Mouse (Mus musculus) thymus, postnatal 10 days (tissue): ENCODE data around the gene Rbms3.

Experiments
- DNase-seq, 2 experiments: peaks; one replicate each; pipeline ENCODE4 v3.0.0; 2021; ENCODE audit warnings: low spot score in 2 of 2

Gene Rbms3

DNA sequence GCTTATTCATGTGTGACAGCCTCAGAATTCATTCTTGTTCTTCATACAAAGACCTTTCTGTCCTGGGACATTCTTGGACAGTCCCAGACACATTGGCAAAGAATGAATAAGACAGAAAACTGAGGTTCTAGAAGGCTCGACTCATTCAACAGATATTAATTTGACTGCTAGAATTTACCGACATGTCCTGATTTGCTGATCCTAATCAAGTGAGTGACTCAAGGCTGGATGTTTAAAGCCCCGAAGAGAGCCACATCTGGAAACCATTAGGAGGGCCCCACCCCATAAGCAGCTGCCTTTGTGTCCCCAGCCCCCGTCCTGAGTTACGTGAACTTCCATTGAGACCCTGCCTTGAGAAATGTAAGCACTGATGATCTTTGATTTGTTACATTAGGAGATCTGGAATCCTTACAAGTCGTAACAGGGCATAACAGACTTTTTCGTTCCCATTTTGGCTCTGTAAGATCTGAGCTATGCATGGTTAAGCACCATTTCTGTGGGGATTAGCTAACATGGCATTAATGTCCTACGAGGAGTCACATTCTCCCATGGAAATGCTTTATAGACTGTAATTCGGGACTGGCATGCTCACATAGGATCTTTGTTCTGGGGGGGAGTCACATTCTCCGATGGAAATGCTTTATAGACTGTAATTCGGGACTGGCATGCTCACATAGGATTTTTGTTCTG lies 726.3 kb downstream of the Rbms3 start:
- no peak for DNase-seq

DNA sequence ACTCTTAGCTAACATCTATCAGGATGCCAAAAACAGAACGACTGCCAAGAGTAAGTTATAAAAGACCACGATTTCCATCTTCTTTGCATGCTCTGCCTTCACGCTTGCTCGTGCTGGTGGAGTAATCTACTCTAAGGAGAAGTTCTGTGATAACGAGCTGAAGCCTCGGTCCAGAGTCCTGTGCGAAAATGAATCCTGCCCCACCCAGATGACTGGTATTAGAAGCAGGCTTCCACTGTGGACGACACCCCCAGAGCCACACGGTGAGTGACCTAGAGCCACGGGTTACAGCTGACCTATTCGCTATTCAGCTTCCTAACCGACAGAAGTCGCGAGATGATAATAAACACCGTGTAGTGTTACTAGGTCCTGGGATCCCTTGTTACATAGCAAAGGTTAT lies 730.3 kb downstream of the Rbms3 start:
- DNase-seq, result no peak

DNA sequence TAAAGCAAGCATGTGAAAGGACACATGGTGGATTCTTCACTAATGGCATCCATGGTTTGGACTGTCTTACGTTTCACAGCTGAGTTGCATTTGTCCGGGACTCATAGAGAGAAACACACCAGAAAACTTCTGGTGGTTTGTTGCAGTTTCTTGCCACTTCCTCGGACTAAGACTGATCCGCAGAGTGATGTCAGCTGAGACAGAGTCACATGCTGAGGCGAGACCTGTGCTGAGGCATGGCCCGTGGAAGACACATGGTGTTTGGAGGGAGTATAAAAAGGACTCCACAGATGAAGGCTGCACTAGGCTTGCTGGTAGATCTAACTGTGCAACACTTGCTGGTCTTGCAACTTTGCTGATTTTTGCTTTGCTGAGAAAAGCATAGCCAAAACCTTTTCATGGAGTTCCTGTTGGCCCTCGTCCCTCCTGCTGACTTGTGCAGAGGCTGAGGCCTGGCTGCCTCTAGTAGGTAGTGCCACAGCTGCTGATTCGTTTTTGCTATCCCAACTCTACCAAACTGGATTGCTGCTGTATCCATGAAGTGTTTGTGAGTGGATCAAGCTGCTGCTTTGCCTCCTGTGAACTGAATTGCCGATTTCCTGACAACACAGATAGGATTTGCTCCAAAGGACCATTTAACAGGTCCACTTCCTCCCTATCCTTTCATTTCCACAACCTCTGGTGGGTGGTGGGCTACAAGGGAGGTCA lies 742.6 kb downstream of the Rbms3 start:
- DNase-seq, result no peak

DNA sequence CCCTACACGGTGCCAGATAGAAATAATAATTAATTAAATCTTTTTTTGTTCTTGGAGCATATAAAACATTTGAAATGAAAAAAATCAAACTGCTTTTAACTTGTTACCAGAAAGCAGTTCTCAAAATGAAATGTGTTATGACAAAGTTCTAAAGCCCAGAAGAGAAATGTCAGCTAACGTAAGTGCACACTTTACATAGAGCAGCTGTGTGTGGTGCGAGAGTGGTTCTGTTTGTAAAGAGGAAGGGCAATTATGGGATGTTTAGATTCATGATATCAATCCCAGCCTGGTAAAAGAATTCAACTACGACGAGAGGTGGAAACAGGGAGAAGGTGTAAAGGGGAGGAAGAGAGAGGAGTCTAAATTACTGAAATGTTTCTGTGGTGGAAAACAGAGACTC lies 744.1 kb downstream of the Rbms3 start:
- DNase-seq, result no peak

DNA sequence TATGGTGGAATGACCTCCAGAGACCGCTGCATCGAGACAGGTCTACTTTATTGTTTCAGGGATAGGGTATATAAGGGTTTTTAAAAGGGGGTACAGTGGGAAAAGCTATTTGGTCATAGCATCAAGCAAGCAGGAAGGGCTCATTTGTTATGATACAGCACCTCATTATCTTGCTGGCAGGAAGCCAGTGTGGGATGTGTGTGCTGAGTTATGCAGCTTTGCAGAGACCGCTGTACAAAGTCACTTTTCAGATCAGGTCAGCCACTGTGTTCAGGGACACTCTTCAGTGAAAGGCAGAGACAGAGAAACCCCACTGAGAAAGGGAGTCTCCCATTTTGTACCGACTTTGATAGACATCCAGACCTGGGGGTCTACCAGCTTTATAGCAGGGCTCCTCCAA lies 749.2 kb downstream of the Rbms3 start:
- no peak for DNase-seq

DNA sequence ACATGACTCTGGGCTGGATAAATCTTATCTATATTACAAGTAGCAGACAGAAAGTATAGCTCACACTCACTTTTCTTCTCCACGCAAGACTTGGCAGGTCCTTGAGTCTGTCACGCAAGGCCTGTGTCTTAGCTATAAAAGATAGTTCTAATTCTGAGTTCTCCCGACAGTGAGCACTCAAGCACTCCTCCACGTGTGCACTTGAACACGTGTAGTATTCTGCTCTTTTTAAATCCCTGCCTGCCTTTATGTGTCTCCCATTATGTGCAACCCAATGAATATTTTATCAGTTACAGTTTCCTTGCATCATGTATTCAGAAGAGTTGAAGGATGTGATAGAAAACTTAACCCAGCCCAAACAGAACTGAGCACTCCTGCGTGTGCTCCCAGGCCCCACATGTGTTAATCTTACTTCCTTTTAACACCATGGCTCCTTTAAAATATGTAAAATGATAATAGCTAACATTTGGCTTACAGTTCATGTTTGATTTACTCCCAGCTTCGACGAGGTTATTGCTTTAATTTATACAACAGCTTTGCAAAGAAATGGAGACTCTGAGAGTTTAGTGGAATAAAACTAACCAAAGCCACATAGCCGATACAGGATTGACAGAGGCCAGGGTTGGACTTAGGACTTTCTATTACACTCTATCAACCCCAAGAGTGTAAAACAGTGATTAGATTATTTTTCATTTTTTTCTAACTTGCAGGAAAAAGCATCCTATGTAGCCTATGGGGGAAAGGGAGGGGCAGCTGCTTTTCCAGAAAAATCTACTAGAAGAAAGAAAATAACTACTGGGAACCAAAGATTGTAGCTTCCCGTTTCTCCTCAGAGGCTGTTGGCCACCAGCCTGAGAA lies 749.9 kb downstream of the Rbms3 start:
- no peak for DNase-seq

DNA sequence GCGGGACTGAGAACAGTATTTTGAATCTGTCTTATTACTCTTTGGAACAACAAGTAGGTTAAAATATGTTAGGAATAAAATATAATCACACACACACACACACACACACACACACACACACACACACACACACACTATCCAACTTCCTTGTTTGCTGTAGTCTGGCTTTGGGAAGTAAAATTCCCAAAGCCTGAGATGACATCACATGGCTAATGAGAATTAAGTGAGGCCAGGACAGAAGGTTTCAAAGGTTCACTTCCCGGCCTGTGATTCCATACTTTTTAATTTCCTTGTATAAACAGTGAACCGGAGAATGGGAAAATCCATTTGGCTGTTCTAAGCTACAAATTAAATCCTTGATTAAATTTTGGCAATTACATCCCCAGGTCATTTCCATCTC lies 752.9 kb downstream of the Rbms3 start:
- no peak for DNase-seq

DNA sequence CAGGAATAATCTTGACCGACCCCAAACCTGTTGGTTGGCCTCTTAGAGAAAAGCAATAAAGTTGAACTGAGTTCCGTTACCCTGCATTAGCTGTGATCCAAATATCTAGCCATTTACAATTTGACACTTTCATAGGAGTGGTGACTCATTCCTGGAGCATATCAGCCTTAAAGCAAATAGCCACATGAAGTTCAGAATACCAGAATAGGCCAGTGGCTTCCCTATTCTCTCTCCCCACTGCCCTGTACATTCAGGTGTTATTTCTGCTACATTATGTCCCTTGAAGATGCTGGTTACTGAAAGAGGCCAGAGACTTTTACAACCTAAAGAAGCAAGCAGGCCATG lies 755.8 kb downstream of the Rbms3 start:
- no peak for DNase-seq

DNA sequence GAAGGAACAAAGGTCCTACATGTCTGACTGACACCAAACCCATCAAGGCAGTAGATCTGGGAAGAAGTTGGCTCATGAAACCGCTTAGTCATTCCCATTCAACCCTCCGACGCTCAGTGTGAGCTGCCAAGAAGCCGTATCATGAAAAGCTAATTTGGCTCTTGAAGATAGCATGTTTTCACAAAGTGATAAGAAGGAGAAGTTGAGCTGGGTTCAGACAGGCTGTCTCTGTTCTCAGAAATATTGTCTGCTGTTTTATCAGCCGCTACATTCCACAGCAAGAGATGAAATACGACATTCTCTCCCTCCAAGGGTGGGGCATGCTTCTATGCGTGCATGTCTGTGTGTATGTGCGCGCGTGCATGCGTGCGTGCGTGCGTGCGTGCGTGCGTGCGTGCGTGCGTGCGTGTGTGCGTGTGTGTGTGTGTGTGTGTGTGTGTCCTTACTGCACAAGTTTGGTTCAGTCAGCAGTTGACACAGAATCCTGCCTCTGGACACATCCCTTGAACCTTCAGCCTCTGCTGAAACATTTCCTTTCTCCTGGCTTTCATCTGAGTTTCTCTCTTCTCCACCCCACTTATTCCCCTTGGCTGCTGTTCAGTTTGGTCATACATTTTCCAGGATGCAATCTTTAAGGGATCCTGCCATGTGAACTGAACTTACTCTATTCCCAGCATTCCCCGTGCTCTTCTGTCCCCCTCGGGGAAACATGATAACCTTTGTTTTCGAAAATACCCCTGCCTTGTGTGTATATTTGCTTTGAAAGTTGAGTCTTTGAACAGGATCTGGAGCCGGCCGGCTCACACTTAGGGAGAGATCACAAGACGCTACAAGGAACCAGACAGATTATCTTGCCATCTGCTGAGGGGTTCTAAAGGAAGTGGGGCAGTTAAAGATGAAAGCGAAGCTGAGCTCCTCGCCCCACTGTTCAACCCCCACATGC lies 756.4 kb downstream of the Rbms3 start:
- no peak for DNase-seq

DNA sequence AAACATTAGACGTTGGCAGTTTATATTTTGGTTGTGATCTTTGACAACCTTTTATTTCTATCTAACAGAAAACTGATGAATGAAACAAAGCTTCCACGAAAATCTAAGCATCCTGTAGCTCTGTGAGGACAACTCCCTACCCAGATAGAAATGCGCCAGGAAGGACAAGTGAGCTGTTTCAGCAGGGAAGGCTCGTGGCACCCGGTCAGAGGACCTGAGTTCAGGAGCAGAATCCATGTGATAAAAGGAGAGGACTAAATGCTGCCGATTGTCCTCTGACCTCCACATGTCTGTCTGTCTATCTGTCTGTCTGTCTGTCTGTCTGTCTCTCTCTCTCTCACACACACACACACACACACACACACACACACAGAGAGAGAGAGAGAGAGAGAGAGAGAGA lies 757.4 kb downstream of the Rbms3 start:
- DNase-seq, result no peak

DNA sequence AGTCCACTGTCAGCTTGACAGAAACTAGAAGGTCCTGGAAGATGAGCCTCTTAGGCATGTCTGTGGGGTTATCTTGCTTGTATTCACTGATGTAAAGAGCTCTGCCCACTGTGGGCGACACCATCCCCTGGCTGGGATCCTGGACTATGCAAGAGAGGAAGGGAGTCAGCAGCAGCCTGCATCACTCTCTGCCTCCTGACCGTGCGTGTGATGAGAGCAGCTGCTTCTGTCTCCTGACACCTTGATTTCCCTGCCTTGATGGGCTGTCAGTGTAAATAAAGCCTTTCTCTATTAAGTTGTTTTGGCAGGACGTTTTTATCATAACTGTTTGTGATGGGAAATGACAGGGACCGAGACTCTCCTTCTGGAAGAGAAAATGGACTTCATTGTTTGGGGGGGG lies 758.1 kb downstream of the Rbms3 start:
- no peak for DNase-seq

DNA sequence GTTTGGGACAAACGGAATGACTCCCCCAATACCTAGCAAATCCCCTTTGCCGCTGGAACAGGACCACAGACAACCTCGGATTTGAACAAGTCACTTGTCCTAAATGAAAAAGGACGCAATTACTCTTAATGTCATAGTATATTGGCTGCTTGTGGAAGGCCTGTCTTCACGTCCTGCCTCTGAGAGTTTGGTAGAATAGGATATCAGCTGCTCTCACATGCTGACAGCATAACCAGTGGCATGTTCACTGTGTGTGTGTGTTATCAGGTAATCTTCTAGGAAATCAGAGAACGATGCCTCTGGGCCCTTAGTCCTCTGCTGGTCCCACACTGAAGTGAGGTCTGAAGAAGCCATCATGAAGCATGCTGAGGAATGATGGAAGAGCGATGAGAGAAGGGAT lies 763.7 kb downstream of the Rbms3 start:
- DNase-seq, result no peak

DNA sequence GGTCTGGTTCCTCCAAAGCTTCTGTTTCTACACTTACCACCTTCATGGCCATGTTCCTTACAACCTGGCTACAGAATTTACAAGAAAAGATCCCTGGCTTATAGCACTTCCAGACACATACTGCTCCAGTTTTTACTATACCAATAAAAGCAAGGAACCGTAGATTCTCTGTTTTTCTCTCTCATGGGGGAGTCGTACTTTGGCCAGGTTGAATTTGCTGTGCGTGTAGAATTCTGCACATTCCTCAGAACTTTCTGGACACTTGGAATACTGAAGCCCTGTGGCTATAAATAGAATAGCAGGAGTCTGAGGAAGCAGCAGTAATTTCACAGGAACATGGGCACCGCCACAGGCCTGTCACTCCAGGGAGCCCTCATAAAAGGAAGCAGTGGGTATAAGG lies 766.1 kb downstream of the Rbms3 start:
- no peak for DNase-seq

DNA sequence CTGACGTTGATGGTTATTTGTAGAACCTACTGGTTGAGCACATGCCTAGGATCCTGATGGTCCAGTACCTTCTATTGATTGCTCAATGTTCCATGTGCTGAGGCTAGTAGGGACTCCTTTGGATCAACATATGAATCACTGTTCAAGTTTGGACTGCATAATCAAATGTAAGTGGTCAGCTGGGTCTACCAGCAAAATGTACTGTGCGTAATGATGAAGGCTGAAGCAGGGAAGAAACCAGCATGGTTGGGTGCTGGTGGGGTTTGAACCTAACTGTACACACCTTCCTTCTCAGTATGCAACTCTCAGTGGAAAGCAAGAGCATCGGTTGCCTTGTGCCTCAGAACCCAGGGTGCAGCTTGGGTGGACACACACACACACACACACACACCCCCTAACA lies 767.4 kb downstream of the Rbms3 start:
- DNase-seq, result no peak

DNA sequence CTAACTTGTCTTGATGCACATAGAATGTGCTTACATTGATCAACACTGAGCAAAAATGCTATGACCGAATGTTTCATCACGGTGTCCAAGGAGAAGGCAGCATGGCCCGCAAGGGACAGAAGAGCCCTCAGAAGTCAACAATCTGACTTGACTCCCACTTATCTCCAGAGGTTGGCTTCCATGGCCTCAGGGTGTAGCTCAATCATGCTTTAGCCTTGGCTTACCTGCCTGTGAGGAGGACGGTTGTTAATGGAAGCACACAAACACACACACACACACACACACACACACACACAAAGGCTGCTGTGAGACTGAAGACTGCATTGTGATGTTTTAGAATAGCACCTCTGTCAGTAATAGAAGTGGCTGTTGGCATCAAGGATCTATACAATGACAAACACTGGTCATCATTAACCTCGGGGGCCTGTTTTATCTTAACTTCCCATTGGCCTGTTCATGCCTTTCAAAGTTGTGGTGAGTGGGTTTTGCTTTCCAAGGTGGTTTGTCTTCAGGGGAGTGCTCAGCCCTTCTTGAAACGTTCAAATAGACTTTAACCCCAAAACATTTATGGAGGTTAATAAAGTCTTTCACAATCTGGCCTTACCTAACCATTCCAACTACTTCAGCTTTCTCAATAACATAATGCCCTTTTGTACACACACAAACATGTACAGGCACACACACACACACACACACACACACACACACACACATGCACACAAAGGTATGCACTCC lies 771.7 kb downstream of the Rbms3 start:
- DNase-seq, result no peak

DNA sequence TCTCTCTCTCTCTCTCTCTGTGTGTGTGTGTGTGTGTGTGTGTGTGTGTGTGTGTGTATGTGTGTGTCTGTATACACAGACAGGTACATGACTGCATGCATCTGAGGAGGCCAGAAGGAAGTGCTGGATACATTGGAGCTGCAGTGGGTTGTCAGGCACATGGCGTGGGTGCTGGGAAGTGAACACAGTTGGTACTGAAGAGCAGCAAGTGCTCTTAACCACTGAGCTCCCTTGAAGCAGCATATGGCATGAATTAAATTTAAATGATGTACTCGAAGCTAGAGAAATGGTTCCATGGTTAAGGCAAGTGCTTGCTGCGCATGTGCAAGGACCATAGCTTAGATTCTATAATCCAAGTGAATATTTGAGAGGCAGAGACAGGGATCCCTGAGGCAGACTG lies 772.6 kb downstream of the Rbms3 start:
- no peak for DNase-seq

DNA sequence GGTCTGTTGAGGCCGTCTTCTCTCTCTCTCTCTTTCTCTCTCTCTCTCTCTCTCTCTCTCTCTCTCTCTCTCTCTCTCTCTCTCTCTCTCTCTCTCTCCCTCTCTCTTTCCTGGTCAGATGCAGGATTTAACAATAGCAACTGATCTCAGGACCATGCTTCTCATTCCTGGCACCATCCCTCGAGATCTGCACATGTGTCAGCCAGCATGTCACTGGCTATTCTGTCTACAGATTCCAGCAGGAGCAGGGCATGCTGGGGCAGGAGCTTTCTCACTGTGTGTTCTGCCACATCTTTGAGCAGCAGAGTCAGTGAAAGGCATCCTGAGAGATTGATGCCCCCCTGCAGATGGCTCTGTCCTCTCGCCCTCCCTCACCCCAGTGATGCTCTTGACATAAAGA lies 774.0 kb downstream of the Rbms3 start:
- DNase-seq, result no peak

DNA sequence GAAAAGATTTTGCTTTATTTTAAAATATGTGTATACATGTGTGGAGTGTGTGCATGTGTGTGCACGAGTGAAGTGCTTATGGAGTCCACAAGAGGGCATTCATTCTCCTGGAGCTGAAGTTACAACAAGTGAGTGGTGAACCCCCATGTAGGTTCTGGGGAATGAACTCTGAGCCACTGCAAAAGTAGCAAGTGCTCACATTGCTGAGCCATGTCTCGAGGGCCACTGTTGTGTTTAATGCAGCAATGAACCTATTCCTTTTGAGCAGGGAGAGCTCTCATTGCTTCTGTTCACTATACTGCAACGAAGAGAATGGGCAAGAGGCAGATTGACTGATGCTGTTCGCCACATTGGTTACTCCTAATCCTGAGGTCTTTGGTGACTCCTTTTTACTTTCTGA lies 780.8 kb downstream of the Rbms3 start:
- no peak for DNase-seq

DNA sequence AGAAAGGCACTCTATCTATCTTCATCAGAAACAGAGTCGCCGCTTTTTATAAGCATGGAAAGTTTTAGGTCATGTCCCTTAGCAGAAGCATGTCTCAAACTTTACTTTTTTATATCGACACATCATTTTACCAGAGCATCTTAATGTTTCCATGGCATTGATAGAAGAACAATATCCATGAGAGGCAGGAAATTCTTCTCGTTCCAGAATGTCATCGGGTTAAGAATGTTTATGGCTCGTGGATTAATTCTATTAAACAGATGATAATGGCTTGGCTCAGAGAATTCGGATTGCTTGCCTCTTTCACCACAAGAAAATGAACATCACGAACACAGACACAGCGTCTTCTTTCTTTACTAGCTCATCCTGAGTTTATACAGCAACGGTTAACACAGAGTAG lies 781.5 kb downstream of the Rbms3 start:
- DNase-seq, result no peak

DNA sequence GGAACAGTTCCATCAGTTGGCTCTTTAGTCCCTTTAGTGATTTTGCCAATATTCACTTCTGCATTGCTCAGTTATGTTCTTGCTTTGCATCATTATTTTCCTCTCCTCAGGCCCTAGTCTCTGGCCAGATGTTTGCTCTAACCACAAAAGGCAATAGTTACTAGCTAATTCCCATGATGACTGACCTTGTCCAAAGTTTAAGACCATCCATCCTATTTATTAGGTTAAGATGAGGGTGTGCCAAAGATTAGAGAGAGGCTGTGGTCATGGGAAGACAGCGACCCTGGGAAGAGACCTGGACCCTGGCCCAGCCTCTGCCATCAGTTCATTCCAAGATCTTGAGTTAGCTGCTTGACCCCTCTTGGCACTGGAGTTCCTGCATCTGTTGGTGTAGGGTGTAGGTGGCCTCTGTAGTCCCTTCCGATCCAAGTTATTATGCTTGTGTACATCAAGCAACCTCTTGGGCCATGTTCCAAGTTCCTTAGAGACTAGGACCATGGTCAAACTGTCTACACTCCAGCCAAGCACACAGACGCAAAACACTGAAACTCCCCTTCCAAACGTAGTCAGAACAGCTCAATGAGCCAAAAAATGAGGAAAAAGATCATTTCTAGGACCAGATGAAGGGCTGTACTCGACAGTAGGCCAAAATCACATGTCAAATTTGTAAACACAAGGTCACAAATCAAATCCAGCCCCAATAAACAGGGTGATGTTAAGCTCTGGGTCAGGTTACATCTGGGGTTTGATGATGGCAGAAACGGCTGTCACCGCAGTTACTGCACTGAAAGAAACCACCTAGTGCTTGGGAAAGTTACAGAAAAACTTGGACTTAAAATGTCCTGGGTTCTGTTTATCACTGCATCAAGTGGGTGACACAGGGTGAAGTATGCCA lies 782.2 kb downstream of the Rbms3 start:
- no peak for DNase-seq
